Mouse (Mus musculus) heart, postnatal 36 days (tissue): ENCODE measurements around the gene Vav3. TPM values are rescaled to one million over a fixed set of nuclear protein-coding genes. Genes with fewer than 3 reads are reported as not detected.

Source experiments
- DNase-seq, 2 experiments: peaks; one replicate each; pipeline ENCODE4 v3.0.0; 2021 to 2022
- intact Hi-C: fragments of 180-260 bp; cut with DNase I; formaldehyde crosslinking; loops from one replicate; pipeline ENCODE4 v1.15.1; 2025
- total RNA-seq, 2 experiments: library from RNA; stranded (reverse); gene quantifications; 2 replicates each; pipeline ENCODE4 v1.2.3; 2021

Gene Vav3
- total RNA-seq, result 1 to 10 TPM; 5.9 to 6.4 TPM

GRCm38 (mm10) chr3:109340274-109341070 lies at the start of gene Vav3:
Gene Vav3 (plus strand): TSS chr3:109340653.
- intact Hi-C loops, result loop anchor here (2.0 to 5.0 kb wide), 3 partner anchors 90 to 168 kb away; no protein-coding TSS in a partner anchor
- DNase-seq, result peak; percentile 73 to 82

GRCm38 (mm10) chr3:109298857-109299256 lies 41.6 kb upstream of the Vav3 start:
- DNase-seq, result no peak
- intact Hi-C loops, result no loop called here

DNA sequence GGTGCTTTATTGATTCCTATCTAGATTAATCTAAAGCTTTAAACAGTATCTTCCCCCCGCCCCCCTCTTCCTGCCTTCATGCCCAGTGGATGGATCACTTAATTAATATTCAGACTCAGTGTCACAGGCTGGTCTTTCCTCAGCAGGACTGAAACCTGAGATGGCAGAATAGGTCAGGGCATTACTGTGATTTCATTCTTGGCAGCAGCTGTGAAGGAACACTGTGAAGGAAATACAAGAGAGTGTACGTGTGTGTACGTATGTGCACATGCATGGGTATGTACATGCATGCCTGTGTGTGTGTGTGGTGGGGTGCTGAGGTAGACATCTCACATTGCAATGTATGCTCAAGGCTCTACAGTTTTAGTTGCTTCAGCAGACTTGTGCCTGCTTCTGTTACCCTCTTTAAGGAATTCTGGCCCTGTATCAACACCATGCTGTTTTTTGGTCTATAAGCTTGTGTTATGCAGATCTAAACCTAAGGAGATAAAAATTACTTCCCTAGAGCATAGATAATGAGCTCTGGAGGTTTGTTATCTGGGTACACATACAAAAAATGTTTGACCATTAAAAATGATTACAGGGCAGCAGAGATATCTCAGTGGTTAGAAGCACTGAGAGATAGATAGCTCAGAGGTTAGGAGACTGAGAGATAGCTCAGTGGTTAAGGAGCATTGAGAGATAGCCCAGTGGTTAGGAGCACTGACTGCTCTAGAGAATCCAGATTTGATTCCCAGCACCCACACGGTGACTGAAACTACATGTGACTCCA lies 41.0 kb upstream of the Vav3 start:
- no peak for DNase-seq
- intact Hi-C loops, result no loop called here

DNA sequence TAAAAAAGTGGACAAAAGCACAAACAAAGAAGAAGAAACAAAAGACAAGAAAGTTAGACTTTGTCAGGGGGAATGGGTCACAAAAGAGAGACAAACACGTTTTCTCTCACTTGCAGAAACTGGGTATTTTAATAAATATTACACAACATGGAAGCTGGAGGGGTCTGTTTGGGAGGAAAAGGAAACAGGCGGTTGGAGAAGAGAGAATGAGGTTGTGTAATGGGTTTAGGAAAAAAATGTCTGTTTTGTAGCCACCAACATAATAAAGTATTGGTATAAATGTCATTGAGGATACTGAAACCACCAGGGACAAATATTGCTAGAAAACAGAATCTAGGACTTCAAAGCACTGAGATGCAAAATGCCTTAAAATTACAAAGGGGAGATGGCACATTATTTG lies 38.4 kb upstream of the Vav3 start:
- intact Hi-C loops, result no loop called here
- DNase-seq, result no peak

- no peak for DNase-seq
These were observed 33.0 kb upstream of the Vav3 start for GRCm38 (mm10) chr3:109307406-109307805.

DNA sequence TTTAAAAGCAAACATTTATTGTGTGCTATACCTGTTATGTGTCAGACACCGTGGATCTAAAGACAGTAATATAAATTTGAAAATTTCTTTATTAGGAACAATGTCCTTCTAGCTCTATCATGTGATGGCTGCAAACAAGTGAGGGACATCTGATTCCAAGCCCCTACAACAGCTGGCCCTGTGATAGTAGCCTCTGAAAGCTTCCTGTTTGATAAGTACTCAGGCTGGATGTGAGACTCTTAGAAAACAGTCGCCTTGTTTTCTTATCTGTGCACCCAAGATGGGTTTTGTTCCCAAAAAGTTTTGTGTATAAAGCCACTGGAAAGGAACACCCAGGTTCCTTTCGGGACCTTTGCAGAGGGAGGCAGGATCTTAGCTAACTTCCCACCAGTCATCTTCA lies 32.0 kb upstream of the Vav3 start:
- DNase-seq, result no peak
- intact Hi-C loops, result loop anchor here (5.0 kb wide), 1 partner anchor 106 kb away; no protein-coding TSS in a partner anchor

More at GRCm38 (mm10) chr3:109307406-109307805, 33.0 kb upstream of the Vav3 start:
- intact Hi-C loops, result loop anchor here (5.0 kb wide), 1 partner anchor 105 kb away; no protein-coding TSS in a partner anchor

DNA sequence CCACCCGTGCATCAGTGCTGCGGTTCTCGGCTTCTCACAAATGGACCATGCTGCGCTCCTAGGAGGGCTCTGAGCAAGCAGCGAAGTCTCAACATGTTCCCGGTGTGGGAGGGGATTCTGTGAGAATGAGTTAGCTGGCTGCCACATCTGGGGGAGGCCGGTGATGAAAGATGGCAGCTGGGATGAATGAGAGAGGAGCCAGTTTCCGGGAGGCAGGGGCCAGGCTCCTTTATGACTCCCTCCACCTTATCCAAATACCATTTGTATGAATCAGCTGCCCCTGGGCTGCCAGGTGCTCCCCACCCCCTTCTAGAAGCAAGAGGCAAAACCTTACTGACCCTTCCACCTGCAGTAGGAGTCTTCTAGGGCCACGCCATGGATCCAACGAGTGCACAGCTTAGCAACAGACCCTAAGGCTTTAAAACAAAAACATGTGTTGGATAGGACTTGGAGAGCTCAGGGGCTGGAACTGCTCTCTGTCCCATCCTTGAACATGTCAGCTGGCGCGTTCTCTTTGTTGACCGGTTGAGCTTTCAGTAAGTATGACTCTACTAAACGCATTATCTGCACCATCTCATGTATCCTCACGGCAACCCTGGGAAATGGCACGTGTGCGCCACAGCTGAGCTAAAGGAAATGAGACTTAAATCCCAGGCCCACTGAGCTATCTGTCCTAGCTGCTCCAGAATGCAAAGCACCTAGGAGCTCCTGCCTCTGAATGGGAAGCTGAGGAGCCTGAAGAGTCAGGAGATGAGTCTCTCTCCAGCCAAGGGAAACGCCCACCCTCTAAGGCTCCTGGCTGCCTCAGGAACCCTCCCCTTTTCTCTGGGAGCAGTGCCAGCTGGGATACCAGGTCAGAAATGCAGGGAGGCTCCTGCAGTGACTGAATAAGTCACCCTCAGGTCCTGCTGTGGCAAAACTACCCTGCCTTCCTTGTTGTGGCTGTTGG lies 30.9 kb upstream of the Vav3 start:
- intact Hi-C loops, result loop anchor here (5.0 kb wide), 1 partner anchor 107 kb away; no protein-coding TSS in a partner anchor
- DNase-seq, result peak; percentile 63 to 67

DNA sequence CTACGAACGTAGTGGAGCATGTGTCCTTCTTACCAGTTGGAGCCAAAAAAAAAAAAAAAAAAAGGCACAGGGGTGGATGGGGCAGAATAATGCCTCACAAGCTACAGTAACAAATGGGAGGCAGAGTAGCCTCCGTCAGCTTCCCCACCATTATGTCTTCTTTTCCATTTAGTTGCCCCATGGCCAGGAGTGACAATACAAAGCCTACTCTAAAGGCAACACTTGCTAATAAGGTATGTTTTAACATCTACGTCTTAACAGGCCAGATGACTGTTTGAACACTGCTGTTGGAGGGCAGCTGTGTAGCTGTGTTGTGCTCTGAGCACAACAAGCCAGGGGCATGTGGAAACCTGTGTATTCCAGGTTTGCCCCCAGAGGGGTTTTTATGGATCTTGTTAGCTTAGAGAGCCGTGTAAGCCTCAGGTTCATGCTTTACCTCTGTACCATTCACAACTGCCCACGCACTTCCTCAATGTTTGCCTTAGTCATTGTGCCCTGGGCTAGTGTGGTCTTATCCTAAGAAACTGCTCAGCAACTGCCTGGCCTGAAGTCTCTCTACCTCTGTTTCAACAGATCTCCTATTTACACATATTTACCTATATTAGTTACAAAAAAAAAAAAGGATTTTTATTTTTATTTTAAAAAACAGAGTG lies 29.2 kb upstream of the Vav3 start:
- no peak for DNase-seq
- intact Hi-C loops, result no loop called here

DNA sequence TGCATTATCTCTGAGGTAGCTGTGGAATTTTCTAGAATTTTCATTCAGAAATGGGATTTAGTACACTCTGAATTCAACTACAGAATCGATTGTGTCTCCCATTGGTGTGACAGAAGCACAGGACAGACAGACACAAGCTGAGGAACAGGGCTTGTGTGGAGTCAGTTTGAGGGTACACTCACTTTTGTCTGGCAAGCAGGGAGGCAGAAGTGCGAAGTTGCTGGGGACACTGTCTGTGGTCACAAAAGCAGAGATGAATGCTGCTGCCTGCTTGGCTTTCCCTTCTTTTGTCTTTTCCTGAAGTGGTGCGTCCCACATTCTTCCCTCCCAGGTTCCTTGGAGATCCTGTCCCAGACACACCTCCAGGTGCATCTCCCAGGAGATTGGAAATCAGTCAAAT lies 28.6 kb upstream of the Vav3 start:
- intact Hi-C loops, result no loop called here
- no peak for DNase-seq

- DNase-seq, result no peak
- intact Hi-C loops, result no loop called here
These were observed 27.0 kb upstream of the Vav3 start for GRCm38 (mm10) chr3:109313501-109313900.

DNA sequence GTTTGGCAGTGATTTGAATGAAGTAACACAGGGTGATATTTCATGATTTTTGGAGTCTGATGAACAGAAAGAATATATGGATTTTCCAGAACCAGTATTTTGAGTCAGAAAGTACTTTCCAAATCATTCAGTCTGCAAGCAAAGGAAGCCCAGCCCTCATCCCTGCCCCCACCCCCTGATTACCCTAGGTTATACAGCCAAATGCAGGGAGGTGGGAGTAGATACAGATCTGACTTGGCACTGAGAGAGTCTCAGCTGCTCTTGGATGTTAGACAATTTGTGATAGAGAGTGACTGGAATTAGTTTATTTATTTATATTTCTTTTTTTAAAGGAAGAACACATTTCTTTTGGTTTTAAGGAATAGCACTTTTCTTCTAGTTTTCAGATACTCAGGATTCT lies 18.2 kb upstream of the Vav3 start:
- intact Hi-C loops, result no loop called here
- DNase-seq, result no peak

DNA sequence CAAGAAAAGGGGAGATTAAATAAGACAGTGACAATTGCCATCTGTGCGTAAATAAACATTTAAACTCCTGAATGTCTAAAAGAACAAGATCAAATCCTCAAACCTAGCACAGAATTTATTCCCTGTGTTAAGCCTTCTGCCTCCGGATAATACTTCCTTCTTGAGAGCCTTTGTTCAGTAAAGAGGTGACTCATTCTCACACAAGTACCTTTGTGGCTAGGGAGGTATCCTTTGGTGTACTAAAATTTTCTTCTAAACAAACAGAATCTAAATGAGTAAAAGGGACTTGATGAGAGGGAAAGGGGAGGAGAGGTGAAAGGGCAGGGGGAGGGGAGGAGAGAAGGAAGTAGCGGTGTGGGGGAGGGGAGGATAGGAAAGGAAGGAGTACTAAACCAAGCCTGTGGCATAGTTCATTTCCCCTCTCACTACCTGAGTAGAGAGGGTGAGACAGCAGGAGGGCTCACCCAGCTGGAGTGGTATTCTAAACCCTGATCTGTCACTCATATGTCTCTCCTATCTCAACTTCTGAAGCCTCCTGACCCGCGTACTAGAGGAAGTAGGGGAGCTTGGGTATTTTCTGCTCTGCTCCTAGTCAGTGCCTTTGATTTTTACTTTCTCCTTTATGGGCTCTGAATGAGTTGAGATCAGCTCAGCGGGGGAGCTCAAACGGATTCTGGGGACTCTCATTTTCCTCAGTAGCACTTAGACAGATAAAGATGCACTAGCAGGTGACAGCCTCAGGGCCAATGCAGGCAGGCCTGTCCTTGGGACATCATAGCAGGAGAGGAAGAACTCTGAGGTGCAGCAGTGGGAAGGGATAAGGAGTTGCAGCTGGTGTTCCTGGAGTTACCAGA lies 16.8 kb upstream of the Vav3 start:
- intact Hi-C loops, result no loop called here
- DNase-seq, result no peak

DNA sequence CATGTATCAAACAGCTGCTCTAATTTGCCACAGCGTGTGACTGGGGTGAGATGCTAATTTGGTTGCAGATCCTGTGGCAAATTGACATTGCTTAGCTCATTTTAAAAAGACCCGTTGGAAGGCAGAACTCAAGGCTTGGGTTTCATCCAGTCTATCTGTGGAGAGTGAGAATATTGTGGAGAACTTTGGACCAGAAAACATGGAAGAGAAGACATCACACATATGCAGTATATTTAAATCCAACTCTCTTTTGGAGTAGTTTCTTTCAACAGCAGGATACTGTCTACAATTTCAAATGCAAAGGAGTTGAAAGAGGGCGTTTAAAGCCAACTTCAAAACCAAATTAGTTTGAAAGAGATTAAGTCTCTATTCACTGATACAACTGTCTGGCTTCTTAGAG lies 13.3 kb upstream of the Vav3 start:
- intact Hi-C loops, result no loop called here
- DNase-seq, result no peak

GRCm38 (mm10) chr3:109332755-109333154 lies 7.7 kb upstream of the Vav3 start:
- no peak for DNase-seq
- intact Hi-C loops, result no loop called here

DNA sequence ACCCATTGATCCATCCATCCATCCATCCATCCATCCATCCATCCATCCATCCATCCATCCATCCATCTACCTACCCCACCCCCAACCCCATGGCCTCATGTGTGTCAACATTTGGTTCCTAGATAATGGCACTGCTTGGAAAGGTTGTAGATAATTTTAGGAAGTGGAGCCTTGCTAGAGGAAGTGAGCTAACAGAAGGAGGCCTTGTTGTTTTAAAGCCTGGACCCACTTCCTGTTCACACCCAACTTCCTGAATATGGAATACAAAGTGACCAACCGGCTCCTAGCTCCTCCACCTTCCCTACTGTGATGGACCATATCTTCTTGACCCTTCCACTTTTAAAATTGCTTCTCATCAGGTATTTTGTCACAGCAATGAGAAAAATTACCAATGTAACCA lies 5.0 kb upstream of the Vav3 start:
- intact Hi-C loops, result no loop called here
- DNase-seq, result no peak

DNA sequence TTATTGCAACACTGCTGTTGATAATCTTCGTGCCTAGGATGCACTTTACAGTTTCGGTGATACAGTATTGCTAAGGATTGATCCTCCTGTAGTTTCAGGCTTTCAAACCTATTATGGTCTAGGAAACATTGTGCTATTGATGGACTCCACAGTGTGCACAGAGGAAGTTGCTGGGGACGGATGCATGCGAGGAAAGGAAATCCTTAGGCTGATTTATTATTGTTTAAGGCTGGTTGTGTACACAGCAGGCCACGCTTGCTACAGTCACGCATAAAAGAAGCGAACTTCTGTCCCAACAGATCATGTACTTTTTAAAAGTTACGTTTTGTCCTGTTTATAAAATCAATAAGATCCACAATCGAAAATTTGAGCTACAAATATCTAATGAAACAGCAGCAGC lies 1.2 kb upstream of the Vav3 start:
- intact Hi-C loops, result no loop called here
- no peak for DNase-seq

GRCm38 (mm10) chr3:109339941-109340273 lies 546 bp upstream of the Vav3 start:
- peak; percentile 66 to 71 for DNase-seq
- intact Hi-C loops, result loop anchor here (2.0 to 5.0 kb wide), 3 partner anchors 89 to 168 kb away; no protein-coding TSS in a partner anchor

- DNase-seq, result no peak
These were observed 623 bp downstream of the Vav3 start for GRCm38 (mm10) chr3:109341071-109341480.

DNA sequence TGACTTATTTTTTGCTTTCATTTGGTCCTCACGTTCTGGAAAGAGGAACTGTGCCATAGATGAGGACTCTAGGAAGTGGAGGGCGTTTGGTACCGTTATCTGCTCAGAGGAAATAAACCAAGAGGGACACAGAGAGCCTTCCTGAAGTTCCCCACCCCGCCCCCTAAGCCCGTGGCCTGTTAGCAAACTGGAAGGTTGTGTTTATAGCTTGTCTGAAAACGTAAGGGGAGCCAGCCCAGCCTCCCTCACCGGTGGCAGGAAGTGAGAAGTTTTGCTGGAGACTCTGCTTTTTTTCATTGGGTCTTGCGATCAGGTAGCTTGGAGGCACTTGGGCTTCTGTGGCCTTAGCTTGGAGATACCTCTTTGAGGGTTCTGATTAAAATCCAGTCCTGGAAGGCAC lies 1.2 kb downstream of the Vav3 start:
- intact Hi-C loops, result loop anchor here (2.0 to 5.0 kb wide), 3 partner anchors 91 to 169 kb away; no protein-coding TSS in a partner anchor
- DNase-seq, result peak; percentile 48 to 52

More at GRCm38 (mm10) chr3:109341071-109341480, 623 bp downstream of the Vav3 start:
- intact Hi-C loops, result loop anchor here (2.0 to 5.0 kb wide), 3 partner anchors 90 to 169 kb away; no protein-coding TSS in a partner anchor
